In genomic region chrX:103695165-103695996, GRCm38 (mm10) we compare ENCODE assay signal across 7 mouse cellular contexts.
DNase-seq lines count a peak whose midpoint lies in the region; ATAC-seq and TF ChIP-seq lines count a peak whose summit lies in the region.

No protein-coding gene starts in this region.

- peak; percentile 15 to 43 for DNase-seq in adrenal gland, adult 18-20 months (ENCODE audit: low spot score in 2 of 2)
- DNase-seq in gastrocnemius, postnatal 10 days: peak; percentile 59
- DNase-seq in hindlimb bud, embryonic 11.5 days (ENCODE audit: extremely low spot score, low read depth, low spot score): peak; percentile 22
- DNase-seq in left cerebral cortex, adult 2 months (ENCODE audit: extremely low spot score in 1 of 2, low spot score in 2 of 2): peak; percentile 64 to 65
- peak; percentile 68 to 82 for DNase-seq in lung, postnatal 4 days
- peak; percentile 66 for DNase-seq in right cerebral cortex, postnatal 25 days

- intact Hi-C loops in left cerebral cortex, adult 2 months (cut with DNase I): loop anchor here (2.0 to 5.0 kb wide), 3 partner anchors 125 to 222 kb away; partner anchors contain the start of gene Slc16a2

- peak; percentile 89 for ATAC-seq in common myeloid progenitor, adult 5-6 weeks (replicated peaks; ENCODE audit: low read depth, poor library complexity, severe bottlenecking)

- H3K4me3 ChIP-seq in left cerebral cortex, adult 2 months: peak overlapping the region; percentile 49

- TF ChIP-seq CTCF in left cerebral cortex, adult 2 months (IDR thresholded peaks at IDR 0.05): peak; percentile 34

- H3K27ac ChIP-seq in left cerebral cortex, adult 2 months: peak overlapping the region; percentile 78

Comparison
In these comparisons a context has a peak if more than half of its experiments do, and no peak if none do; other contexts are left out.
1. Peak in every context shown above with its lines: DNase-seq, ATAC-seq, H3K4me3 ChIP-seq and H3K27ac ChIP-seq.
2. DNase-seq: peak in every context shown above with its lines; median percentile 75 in lung, postnatal 4 days; 66 in right cerebral cortex, postnatal 25 days; 64 in left cerebral cortex, adult 2 months; 59 in gastrocnemius, postnatal 10 days; 29 in adrenal gland, adult 18-20 months; 22 in hindlimb bud, embryonic 11.5 days.